Mouse (Mus musculus): ENCODE data around the gene Zfp597. TPM values are rescaled to one million over a fixed set of nuclear protein-coding genes. Genes with fewer than 3 reads are reported as not detected.
"Not testable (repeated sequence)": the region's sequence is repeated elsewhere in the genome, so short reads cannot be mapped to it uniquely, and the experiment has no call there.

Gene Zfp597
- polyA plus RNA-seq, 1 experiment from 2014 or later: 7.5 TPM

GRCm38 (mm10) chr16:3872216-3873047, 11.9 kb downstream of the Zfp597 start, which contains the start of gene Naa60:
Gene Naa60 (plus strand): TSS chr16:3872375.
- ATAC-seq (ENCODE audit: insufficient read depth, low FRiP score): peak; percentile 99
- Histone ChIP-seq H3K4me2 (ENCODE audit: low read depth, low read length) (peak within 1 kb of the TSS; percentile 94), H3K36me3 (ENCODE audit: control insufficient read depth, insufficient read depth, low read length) (peaks cover 6% of the 10 kb centered on the region; the same call in 1 of the 2 replicates), H3K27ac (ENCODE audit: low read length) (peak within 1 kb of the TSS; percentile 76), H3K27me3 (ENCODE audit: control insufficient read depth, insufficient read depth, low read length) (no peaks in the 10 kb centered on the region), H3K4me1 (ENCODE audit: control insufficient read depth, insufficient read depth, low read length) (peaks cover 16% of the 10 kb centered on the region; the same call in 1 of the 2 replicates), H3K4me3 (replicated peaks; ENCODE audit: low read length) (peak within 1 kb of the TSS; percentile 71), H3K9ac (ENCODE audit: low read length) (peak within 1 kb of the TSS; percentile 81), H3K9me3 (replicated peaks; ENCODE audit: control insufficient read depth, low read length) (no peaks in the 10 kb centered on the region)
- WGBS: 3% methylated on average over 47 of the region's 47 CpGs

GRCm38 (mm10) chr16:3871815-3872214, 12.5 kb downstream of the Zfp597 start:
- Histone ChIP-seq H3K27ac (ENCODE audit: low read length) (peak overlapping the region; percentile 74), H3K4me1 (ENCODE audit: control insufficient read depth, insufficient read depth, low read length) (peaks cover 16% of the 10 kb centered on the region; the same call in 1 of the 2 replicates), H3K9me3 (replicated peaks; ENCODE audit: control insufficient read depth, low read length) (no peaks in the 10 kb centered on the region), H3K4me2 (ENCODE audit: low read depth, low read length) (peak overlapping the region; percentile 94), H3K9ac (ENCODE audit: low read length) (peak overlapping the region; percentile 81), H3K27me3 (ENCODE audit: control insufficient read depth, insufficient read depth, low read length) (no peaks in the 10 kb centered on the region), H3K36me3 (ENCODE audit: control insufficient read depth, insufficient read depth, low read length) (peaks cover 6% of the 10 kb centered on the region; the same call in 1 of the 2 replicates), H3K4me3 (replicated peaks; ENCODE audit: low read length) (peak overlapping the region; percentile 71)
- peak; percentile 11; the same call in 1 of the 2 replicates for ATAC-seq (ENCODE audit: insufficient read depth, low FRiP score)
- 1% methylated on average over 16 of the region's 16 CpGs for WGBS

GRCm38 (mm10) chr16:3859254-3859653, 25.1 kb downstream of the Zfp597 start:
- Histone ChIP-seq H3K4me3 (replicated peaks; ENCODE audit: low read length) (no peak overlapping the region), H3K27ac (ENCODE audit: low read length) (no peak overlapping the region), H3K4me2 (ENCODE audit: low read depth, low read length) (no peak overlapping the region), H3K27me3 (ENCODE audit: control insufficient read depth, insufficient read depth, low read length) (no peaks in the 10 kb centered on the region), H3K9ac (ENCODE audit: low read length) (no peak overlapping the region), H3K4me1 (ENCODE audit: control insufficient read depth, insufficient read depth, low read length) (no peaks in the 10 kb centered on the region), H3K9me3 (replicated peaks; ENCODE audit: control insufficient read depth, low read length) (no peaks in the 10 kb centered on the region), H3K36me3 (ENCODE audit: control insufficient read depth, insufficient read depth, low read length) (0 out of 2 replicates have a peak, but pooled peaks cover 7% of the 10 kb centered on the region)
- 94% methylated on average over 4 of the region's 4 CpGs for WGBS
- no peak for ATAC-seq (ENCODE audit: insufficient read depth, low FRiP score)

- no peak overlapping the region for H3K4me2 ChIP-seq (ENCODE audit: low read depth, low read length)
- no peak overlapping the region for H3K9ac ChIP-seq (ENCODE audit: low read length)
- ATAC-seq (ENCODE audit: insufficient read depth, low FRiP score): no peak
- no peaks in the 10 kb centered on the region for H3K9me3 ChIP-seq (replicated peaks; ENCODE audit: control insufficient read depth, low read length)
- no peak overlapping the region for H3K27ac ChIP-seq (ENCODE audit: low read length)
- WGBS: 83% methylated on average over 1 of the region's 1 CpGs
- H3K4me3 ChIP-seq (replicated peaks; ENCODE audit: low read length): no peak overlapping the region
- no peaks in the 10 kb centered on the region for H3K27me3 ChIP-seq (ENCODE audit: control insufficient read depth, insufficient read depth, low read length)
- H3K4me1 ChIP-seq (ENCODE audit: control insufficient read depth, insufficient read depth, low read length): no peaks in the 10 kb centered on the region
- H3K36me3 ChIP-seq (ENCODE audit: control insufficient read depth, insufficient read depth, low read length): no peaks in the 10 kb centered on the region
These were observed 28.6 kb downstream of the Zfp597 start for GRCm38 (mm10) chr16:3855776-3856175.

GRCm38 (mm10) chr16:3854437-3855182, 29.8 kb downstream of the Zfp597 start:
- H3K27me3 ChIP-seq (ENCODE audit: control insufficient read depth, insufficient read depth, low read length): no peaks in the 10 kb centered on the region
- H3K4me1 ChIP-seq (ENCODE audit: control insufficient read depth, insufficient read depth, low read length): no peaks in the 10 kb centered on the region
- no peak overlapping the region for H3K27ac ChIP-seq (ENCODE audit: low read length)
- H3K9me3 ChIP-seq (replicated peaks; ENCODE audit: control insufficient read depth, low read length): no peaks in the 10 kb centered on the region
- H3K9ac ChIP-seq (ENCODE audit: low read length): no peak overlapping the region
- 69% methylated on average over 11 of the region's 11 CpGs for WGBS
- no peak overlapping the region for H3K4me3 ChIP-seq (replicated peaks; ENCODE audit: low read length)
- no peaks in the 10 kb centered on the region for H3K36me3 ChIP-seq (ENCODE audit: control insufficient read depth, insufficient read depth, low read length)
- no peak overlapping the region for H3K4me2 ChIP-seq (ENCODE audit: low read depth, low read length)
- no peak for ATAC-seq (ENCODE audit: insufficient read depth, low FRiP score)

GRCm38 (mm10) chr16:3852586-3852985, 31.8 kb downstream of the Zfp597 start:
- H3K27me3 ChIP-seq (ENCODE audit: control insufficient read depth, insufficient read depth, low read length): no peaks in the 10 kb centered on the region
- 44% methylated on average over 12 of the region's 12 CpGs for WGBS

GRCm38 (mm10) chr16:3851301-3851700, 33.1 kb downstream of the Zfp597 start:
- WGBS: 86% methylated on average over 10 of the region's 13 CpGs
- H3K4me1 ChIP-seq (ENCODE audit: control insufficient read depth, insufficient read depth, low read length): not testable (repeated sequence)

More at GRCm38 (mm10) chr16:3852586-3852985, 31.8 kb downstream of the Zfp597 start:
- Histone ChIP-seq H3K4me2 (ENCODE audit: low read depth, low read length) (no peak overlapping the region), H3K9ac (ENCODE audit: low read length) (no peak overlapping the region), H3K4me3 (replicated peaks; ENCODE audit: low read length) (no peak overlapping the region), H3K9me3 (replicated peaks; ENCODE audit: control insufficient read depth, low read length) (no peaks in the 10 kb centered on the region), H3K4me1 (ENCODE audit: control insufficient read depth, insufficient read depth, low read length) (peaks cover 5% of the 10 kb centered on the region; the same call in 1 of the 2 replicates), H3K27ac (ENCODE audit: low read length) (no peak overlapping the region), H3K36me3 (ENCODE audit: control insufficient read depth, insufficient read depth, low read length) (no peaks in the 10 kb centered on the region)
- 0 out of 2 replicates have a peak, but pooled peaks have one; percentile 44 for ATAC-seq (ENCODE audit: insufficient read depth, low FRiP score)

GRCm38 (mm10) chr16:3848416-3848815, 35.9 kb downstream of the Zfp597 start:
- no peaks in the 10 kb centered on the region for H3K27me3 ChIP-seq (ENCODE audit: control insufficient read depth, insufficient read depth, low read length)
- no peaks in the 10 kb centered on the region for H3K36me3 ChIP-seq (ENCODE audit: control insufficient read depth, insufficient read depth, low read length)
- 75% methylated on average over 3 of the region's 3 CpGs for WGBS
- ATAC-seq (ENCODE audit: insufficient read depth, low FRiP score): no peak
- no peak overlapping the region for H3K4me3 ChIP-seq (replicated peaks; ENCODE audit: low read length)
- H3K4me2 ChIP-seq (ENCODE audit: low read depth, low read length): no peak overlapping the region
- no peak overlapping the region for H3K9ac ChIP-seq (ENCODE audit: low read length)
- no peak overlapping the region for H3K27ac ChIP-seq (ENCODE audit: low read length)
- H3K4me1 ChIP-seq (ENCODE audit: control insufficient read depth, insufficient read depth, low read length): peaks cover 7% of the 10 kb centered on the region; the same call in 1 of the 2 replicates
- H3K9me3 ChIP-seq (replicated peaks; ENCODE audit: control insufficient read depth, low read length): no peaks in the 10 kb centered on the region

More at GRCm38 (mm10) chr16:3851301-3851700, 33.1 kb downstream of the Zfp597 start:
- not testable (repeated sequence) for H3K4me2 ChIP-seq (ENCODE audit: low read depth, low read length); H3K27me3 ChIP-seq (ENCODE audit: control insufficient read depth, insufficient read depth, low read length); H3K4me3 ChIP-seq (replicated peaks; ENCODE audit: low read length); ATAC-seq (ENCODE audit: insufficient read depth, low FRiP score); H3K27ac ChIP-seq (ENCODE audit: low read length); H3K9ac ChIP-seq (ENCODE audit: low read length); H3K9me3 ChIP-seq (replicated peaks; ENCODE audit: control insufficient read depth, low read length); H3K36me3 ChIP-seq (ENCODE audit: control insufficient read depth, insufficient read depth, low read length)
